Mouse (Mus musculus) embryo, embryonic 10.5 days (tissue): ENCODE results near the gene Rgs13.
"Not testable (repeated sequence)": the region's sequence is repeated elsewhere in the genome, so short reads cannot be mapped to it uniquely, and the experiment has no call there.

Experiments used
- DNase-seq: peaks from one replicate; pipeline ENCODE4 v3.0.0-alpha.2; 2015; ENCODE audit warnings: low spot score

Gene Rgs13

DNA sequence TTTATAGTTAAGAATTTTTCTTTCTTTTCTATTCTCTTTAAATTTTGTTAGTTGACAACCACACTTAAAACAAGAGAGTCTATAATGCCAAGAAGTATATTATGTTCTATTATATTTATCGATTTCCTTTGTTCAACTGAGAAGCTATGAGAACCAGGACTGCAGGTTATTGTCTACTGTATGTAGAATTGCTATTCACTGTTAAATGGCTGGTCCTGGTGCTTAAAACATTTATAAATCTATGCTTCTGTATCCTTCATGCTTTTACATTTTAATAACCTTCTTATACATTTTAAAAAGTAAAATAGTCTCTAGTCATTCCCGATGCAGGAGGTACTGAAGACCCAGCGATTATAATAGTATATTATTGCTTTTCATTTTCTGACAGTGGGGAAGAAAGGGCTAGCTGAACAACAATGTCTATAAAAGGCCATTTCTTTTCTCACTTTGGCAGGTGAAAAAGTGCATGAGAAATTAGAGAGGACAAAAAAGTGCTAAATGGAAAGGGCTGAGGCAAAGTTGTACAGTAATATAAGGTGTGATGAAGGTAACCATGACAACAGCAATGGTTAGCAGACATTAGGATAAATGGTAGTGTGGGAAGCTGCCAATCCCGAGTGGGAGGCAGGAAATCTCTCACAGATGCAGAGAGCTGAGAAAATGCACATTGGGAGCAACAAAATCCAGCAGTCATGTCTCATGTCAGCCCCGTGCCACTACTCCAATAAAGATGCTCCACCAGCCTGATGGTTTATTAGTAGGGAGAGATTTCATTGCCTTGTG, 25.6 kb downstream of the Rgs13 start:
- DNase-seq = no peak

DNA sequence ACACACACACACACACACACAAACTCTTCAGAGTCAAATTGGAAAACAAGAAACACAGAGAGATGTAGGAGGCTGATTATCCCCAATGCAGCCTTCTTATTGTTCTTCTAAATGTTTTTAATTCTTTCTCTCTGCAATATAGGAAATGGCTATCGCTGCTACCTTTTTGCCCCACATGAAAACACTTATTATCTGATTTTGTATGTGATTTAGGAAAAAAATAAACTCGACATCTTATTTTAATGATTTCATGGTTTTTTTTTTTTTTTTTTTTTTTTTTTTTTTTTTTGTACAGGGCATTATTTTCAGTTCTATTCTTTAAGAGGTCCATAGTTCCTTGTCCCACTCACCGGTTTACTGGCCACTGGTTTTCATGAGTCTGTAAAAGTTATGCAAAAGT, 27.2 kb downstream of the Rgs13 start:
- no peak for DNase-seq

GRCm38 (mm10) chr1:144141398-144141797, 35.8 kb downstream of the Rgs13 start:
- DNase-seq = not testable (repeated sequence)

GRCm38 (mm10) chr1:144139847-144140246, 37.3 kb downstream of the Rgs13 start:
- DNase-seq = no peak

- no peak for DNase-seq
Observed at GRCm38 (mm10) chr1:144127965-144128364, 49.2 kb downstream of the Rgs13 start.

DNA sequence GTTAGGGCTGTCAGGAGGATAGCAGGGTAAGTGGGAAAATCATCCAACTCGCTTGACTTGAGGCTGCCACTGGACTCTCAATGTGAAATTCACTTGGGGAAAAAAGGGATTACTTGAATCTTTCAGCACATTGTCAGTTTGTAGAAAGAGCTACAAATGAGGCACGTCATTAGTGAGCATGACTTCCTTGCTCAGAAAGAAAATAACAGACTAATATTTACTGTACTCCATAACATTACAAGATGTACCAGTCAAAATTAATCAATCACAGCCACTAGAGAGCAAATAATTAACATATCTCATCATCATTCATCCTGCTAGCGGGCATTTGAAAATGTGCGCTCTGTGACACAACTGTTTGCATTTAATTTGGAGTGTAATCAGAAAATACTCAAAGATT, 57.1 kb downstream of the Rgs13 start:
- no peak for DNase-seq

GRCm38 (mm10) chr1:144119456-144119855, 57.7 kb downstream of the Rgs13 start:
- DNase-seq = no peak

GRCm38 (mm10) chr1:144115848-144116727, 61.1 kb downstream of the Rgs13 start:
- no peak for DNase-seq

DNA sequence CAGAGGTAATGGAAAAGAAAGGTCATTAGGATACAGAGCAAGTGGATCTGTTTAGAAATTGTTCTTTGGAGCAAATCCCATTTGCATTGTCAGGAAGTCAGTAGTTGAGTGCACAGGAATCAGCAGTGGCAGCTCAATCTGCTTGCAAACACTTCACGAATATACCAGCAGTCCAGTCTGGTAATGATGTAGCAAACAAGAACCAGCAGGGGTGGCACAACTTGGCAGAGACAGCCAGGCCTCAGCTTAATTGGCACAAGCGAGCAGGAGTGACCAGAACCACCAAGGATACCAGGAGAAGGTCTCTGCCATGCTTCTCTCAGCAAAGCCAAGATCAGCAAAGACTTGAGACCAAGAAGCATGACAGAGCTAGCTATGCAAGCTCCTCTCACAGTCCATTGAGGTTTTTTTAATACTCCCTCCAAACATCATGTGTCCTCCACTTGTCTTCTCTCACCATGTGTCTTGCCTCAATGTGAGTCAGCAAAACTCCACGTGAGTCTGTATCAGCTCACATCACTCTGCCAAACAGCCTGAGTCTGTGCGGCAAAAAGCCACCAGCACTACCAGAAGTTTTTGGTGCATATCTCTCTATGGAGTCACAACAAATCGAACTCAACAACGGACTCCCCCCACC, 63.6 kb downstream of the Rgs13 start:
- no peak for DNase-seq

GRCm38 (mm10) chr1:144112946-144113345, 64.2 kb downstream of the Rgs13 start:
- no peak for DNase-seq

- no peak for DNase-seq
Observed at GRCm38 (mm10) chr1:144098587-144099258, 78.4 kb downstream of the Rgs13 start.

- no peak for DNase-seq
Observed at GRCm38 (mm10) chr1:144090410-144090809, 86.8 kb downstream of the Rgs13 start.
